Mouse (Mus musculus) stomach, embryonic 15.5 days (tissue): ENCODE results near the gene Gm15114. TPM values are rescaled to one million over a fixed set of nuclear protein-coding genes. Genes with fewer than 3 reads are reported as not detected.
"Not testable (repeated sequence)": the region's sequence is repeated elsewhere in the genome, so short reads cannot be mapped to it uniquely, and the experiment has no call there.

Experiments
- ATAC-seq: fragments of 200-750 bp; cut with Nextera tagmentation; 2 replicates; pipeline ENCODE4 v1.8.0; 2017; ENCODE audit warnings: low read depth, moderate number of reproducible peaks, moderate TSS enrichment; ENCODE audit not compliant: insufficient read depth, low FRiP score
- H3K27ac ChIP-seq: fragments of 300-500 bp; sonication (generic); 2 replicates; pipeline ENCODE4 v1.5.1; 2015; ENCODE audit warnings: mild to moderate bottlenecking, inconsistent platforms
- H3K27me3 ChIP-seq: fragments of 300-500 bp; sonication (generic); replicated peaks from 2 replicates; pipeline ENCODE4 v1.6.1; 2015; ENCODE audit warnings: inconsistent platforms
- H3K36me3 ChIP-seq: fragments of 300-500 bp; sonication (generic); 2 replicates; pipeline ENCODE4 v1.6.1; 2015; ENCODE audit warnings: inconsistent platforms
- H3K4me1 ChIP-seq: fragments of 300-500 bp; sonication (generic); 2 replicates; pipeline ENCODE4 v1.6.1; 2015; ENCODE audit warnings: inconsistent platforms
- H3K4me2 ChIP-seq: fragments of 300-500 bp; sonication (generic); 2 replicates; pipeline ENCODE4 v1.6.1; 2015; ENCODE audit warnings: mild to moderate bottlenecking, inconsistent platforms
- H3K4me3 ChIP-seq: fragments of 300-500 bp; sonication (generic); replicated peaks from 2 replicates; pipeline ENCODE4 v1.5.1; 2015; ENCODE audit warnings: inconsistent platforms
- H3K9ac ChIP-seq: fragments of 300-500 bp; sonication (generic); 2 replicates; pipeline ENCODE4 v1.6.1; 2015; ENCODE audit warnings: inconsistent platforms
- H3K9me3 ChIP-seq: fragments of 300-500 bp; sonication (generic); 2 replicates; pipeline ENCODE4 v1.6.1; 2016; ENCODE audit warnings: inconsistent platforms
- WGBS: fragments of 180-500 bp; shearing (Covaris S2); methylation state at CpG from one replicate; pipeline ENCODE4 v1.1.7; 2015; 5-methylcytosine and 5-hydroxymethylcytosine counted together
- polyA plus RNA-seq: library from polyadenylated mRNA; unstranded; fragments of >200 nt; fragmentation: Nextera tagmentation; extraction: Ambion mirVana; gene quantifications from 2 replicates; pipeline ENCODE4 v1.2.1, GENCODE M21; 2015

Gene Gm15114
- not detected in 2 replicates for polyA plus RNA-seq

- no CpG with 5 or more reads among the region's 1 CpGs for WGBS
- H3K9ac ChIP-seq, H3K36me3 ChIP-seq, H3K27me3 ChIP-seq, H3K4me3 ChIP-seq, H3K4me2 ChIP-seq, H3K27ac ChIP-seq, H3K9me3 ChIP-seq, H3K4me1 ChIP-seq, ATAC-seq: not testable (repeated sequence)
These were observed at the start of gene Gm15114 for GRCm38 (mm10) chrX:148488649-148489048. Gene Gm15114, plus strand, starts transcription at chrX:148488949.

Other genes starting within 250 kb of the Gm15114 start
- not detected in 2 replicates for gene Gm8334, start 126.2 kb downstream of the Gm15114 start, polyA plus RNA-seq
- not detected in 2 replicates for gene Gm15127, start 174.6 kb downstream of the Gm15114 start, polyA plus RNA-seq